Mouse (Mus musculus): ENCODE data around the gene Hils1. TPM values are rescaled to one million over a fixed set of nuclear protein-coding genes. Genes with fewer than 3 reads are reported as not detected.
A peak's percentile ranks its signal among the peaks of the same experiment; 100 is the strongest.
"Not testable (repeated sequence)": the region's sequence is repeated elsewhere in the genome, so short reads cannot be mapped to it uniquely, and the experiment has no call there.

Hils1 gene
- total RNA-seq, 2 experiments from 2014 or later, result not detected

- DNase-seq (ENCODE audit: extremely low spot score in 1 of 2, low spot score in 1 of 2), result no peak
These were observed 22.2 kb upstream of the Hils1 start for GRCm38 (mm10) chr11:94945236-94945635.

- no peak for DNase-seq (ENCODE audit: extremely low spot score in 1 of 2, low spot score in 1 of 2)
These were observed 15.2 kb upstream of the Hils1 start for GRCm38 (mm10) chr11:94952169-94952568.

- DNase-seq (ENCODE audit: extremely low spot score in 1 of 2, low spot score in 1 of 2), result no peak
These were observed 12.3 kb upstream of the Hils1 start for GRCm38 (mm10) chr11:94955103-94955502.

GRCm38 (mm10) chr11:94957693-94958064, 9.7 kb upstream of the Hils1 start:
- no peak for DNase-seq (ENCODE audit: extremely low spot score in 1 of 2, low spot score in 1 of 2)

- DNase-seq (ENCODE audit: extremely low spot score in 1 of 2, low spot score in 1 of 2), result no peak
These were observed 9.1 kb upstream of the Hils1 start for GRCm38 (mm10) chr11:94958065-94958858.

GRCm38 (mm10) chr11:94962534-94963101, 4.8 kb upstream of the Hils1 start:
- no peak for DNase-seq (ENCODE audit: extremely low spot score in 1 of 2, low spot score in 1 of 2)

- DNase-seq (ENCODE audit: extremely low spot score in 1 of 2, low spot score in 1 of 2), result peak in 1 of 2 experiments; percentile 34
These were observed 794 bp downstream of the Hils1 start for GRCm38 (mm10) chr11:94968187-94968586.

GRCm38 (mm10) chr11:94969709-94970108, 2.3 kb downstream of the Hils1 start:
- not testable (repeated sequence) for DNase-seq (ENCODE audit: extremely low spot score in 1 of 2, low spot score in 1 of 2)

GRCm38 (mm10) chr11:94970210-94970943, 3.0 kb downstream of the Hils1 start:
- DNase-seq (ENCODE audit: extremely low spot score in 1 of 2, low spot score in 1 of 2), result peak; percentile 72 to 76

- no peak for DNase-seq (ENCODE audit: extremely low spot score in 1 of 2, low spot score in 1 of 2)
These were observed 4.7 kb downstream of the Hils1 start for GRCm38 (mm10) chr11:94971895-94972615.

GRCm38 (mm10) chr11:94972887-94973286, 5.5 kb downstream of the Hils1 start:
- DNase-seq (ENCODE audit: extremely low spot score in 1 of 2, low spot score in 1 of 2), result no peak

- no peak for DNase-seq (ENCODE audit: extremely low spot score in 1 of 2, low spot score in 1 of 2)
These were observed 5.9 kb downstream of the Hils1 start for GRCm38 (mm10) chr11:94973313-94973712.

GRCm38 (mm10) chr11:94974951-94975350, 7.6 kb downstream of the Hils1 start:
- no peak for DNase-seq (ENCODE audit: extremely low spot score in 1 of 2, low spot score in 1 of 2)

- DNase-seq (ENCODE audit: extremely low spot score in 1 of 2, low spot score in 1 of 2), result no peak
These were observed 8.8 kb downstream of the Hils1 start, which contains the start of gene Sgca for GRCm38 (mm10) chr11:94976199-94976598. TSS of gene Sgca (minus strand) at chr11:94976327.

GRCm38 (mm10) chr11:94978178-94978915, 11.0 kb downstream of the Hils1 start:
- no peak for DNase-seq (ENCODE audit: extremely low spot score in 1 of 2, low spot score in 1 of 2)

GRCm38 (mm10) chr11:94978947-94979346, 11.6 kb downstream of the Hils1 start:
- DNase-seq (ENCODE audit: extremely low spot score in 1 of 2, low spot score in 1 of 2), result peak; percentile 95 to 96

GRCm38 (mm10) chr11:94979462-94980179, 12.2 kb downstream of the Hils1 start:
- DNase-seq (ENCODE audit: extremely low spot score in 1 of 2, low spot score in 1 of 2), result no peak

- DNase-seq (ENCODE audit: extremely low spot score in 1 of 2, low spot score in 1 of 2), result no peak
These were observed 17.7 kb downstream of the Hils1 start for GRCm38 (mm10) chr11:94985140-94985539.

GRCm38 (mm10) chr11:94985822-94986221, 18.4 kb downstream of the Hils1 start:
- no peak for DNase-seq (ENCODE audit: extremely low spot score in 1 of 2, low spot score in 1 of 2)

Data from layer of hippocampus, postnatal 25 days (tissue).